Mouse (Mus musculus): ENCODE measurements at regions not wholly inside any gene's neighbourhood (a gene's known extent, or its start where the extent isn't known, plus 50 kb on each side); places are given as distances from the start of the nearest gene placed in this dataset.

- Histone ChIP-seq H3K27me3 (no peaks in the 10 kb centered on the region), H3K9me3 (no peaks in the 10 kb centered on the region), H3K4me3 (no peak overlapping the region), H3K9ac (no peak overlapping the region), H3K36me3 (no peaks in the 10 kb centered on the region), H3K4me1 (replicated peaks) (peaks cover 3% of the 10 kb centered on the region; the same call in 1 of the 2 replicates), H3K4me2 (no peak overlapping the region), H3K27ac (no peak overlapping the region)
- no peak for ATAC-seq (ENCODE audit: low FRiP score)
- 85% methylated on average over 10 of the region's 10 CpGs for whole genome bisulfite sequencing
These were observed 284.6 kb upstream of the Auts2 start for GRCm38 (mm10) chr5:132827555-132828333.

DNA sequence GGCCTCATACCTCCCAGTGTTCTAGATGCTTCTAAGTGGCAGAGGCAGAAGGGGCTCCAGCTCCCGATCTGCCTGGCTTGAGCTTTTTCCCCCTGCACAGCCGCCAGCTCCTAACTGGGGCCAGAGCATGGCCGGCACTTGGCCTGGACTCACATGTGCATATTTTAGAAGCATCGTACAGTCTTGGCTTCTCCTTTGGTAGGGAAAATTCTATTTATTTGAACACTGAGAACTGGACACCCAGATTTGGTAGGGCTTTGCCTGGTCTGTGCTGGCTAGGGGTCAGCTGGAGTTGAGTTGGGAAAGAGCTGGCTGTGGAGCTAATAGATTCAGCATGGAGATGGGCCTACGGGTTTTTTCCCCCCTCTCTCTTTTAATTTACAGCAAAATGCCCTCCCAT, 282.9 kb upstream of the Auts2 start:
- 90% methylated on average over 5 of the region's 5 CpGs for WGBS
- H3K27me3 ChIP-seq, result no peaks in the 10 kb centered on the region
- H3K36me3 ChIP-seq, result no peaks in the 10 kb centered on the region
- H3K27ac ChIP-seq, result no peak overlapping the region
- no peak overlapping the region for H3K4me3 ChIP-seq
- no peaks in the 10 kb centered on the region for H3K9me3 ChIP-seq
- H3K9ac ChIP-seq, result no peak overlapping the region
- peaks cover 3% of the 10 kb centered on the region; the same call in 1 of the 2 replicates for H3K4me1 ChIP-seq (replicated peaks)
- H3K4me2 ChIP-seq, result no peak overlapping the region
- ATAC-seq (ENCODE audit: low FRiP score), result no peak

DNA sequence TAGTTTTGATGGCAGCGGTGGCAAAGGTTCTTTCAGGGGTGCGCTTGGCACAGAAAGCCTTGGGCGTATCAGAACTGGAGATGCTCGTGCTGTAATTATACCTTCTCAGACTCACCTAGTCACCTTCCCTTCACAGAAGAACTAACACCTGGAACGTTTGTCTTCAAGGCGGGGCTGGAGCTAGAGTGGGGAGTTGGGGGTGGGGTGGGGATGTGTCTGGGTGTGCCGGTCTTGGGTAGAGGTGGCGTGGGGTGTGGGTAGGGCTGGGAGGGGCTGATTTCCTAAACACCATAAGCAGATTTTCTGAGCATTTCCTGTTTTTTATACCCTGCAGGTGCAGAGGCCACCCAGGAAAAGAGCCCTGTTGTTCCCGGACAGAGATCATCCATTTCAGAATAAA, 274.5 kb upstream of the Auts2 start:
- 91% methylated on average over 9 of the region's 9 CpGs for WGBS
- no peaks in the 10 kb centered on the region for H3K9me3 ChIP-seq
- no peak overlapping the region for H3K27ac ChIP-seq
- no peak overlapping the region for H3K9ac ChIP-seq
- no peaks in the 10 kb centered on the region for H3K4me1 ChIP-seq (replicated peaks)
- H3K36me3 ChIP-seq, result no peaks in the 10 kb centered on the region
- no peak for ATAC-seq (ENCODE audit: low FRiP score)
- H3K27me3 ChIP-seq, result no peaks in the 10 kb centered on the region
- no peak overlapping the region for H3K4me2 ChIP-seq
- H3K4me3 ChIP-seq, result no peak overlapping the region

GRCm38 (mm10) chr5:132809181-132809580, 266.0 kb upstream of the Auts2 start:
- Histone ChIP-seq H3K4me1 (replicated peaks) (no peaks in the 10 kb centered on the region), H3K4me3 (no peak overlapping the region), H3K27ac (no peak overlapping the region), H3K36me3 (no peaks in the 10 kb centered on the region), H3K4me2 (no peak overlapping the region), H3K9ac (no peak overlapping the region), H3K27me3 (no peaks in the 10 kb centered on the region), H3K9me3 (peaks cover 3% of the 10 kb centered on the region; the same call in 1 of the 2 replicates)
- ATAC-seq (ENCODE audit: low FRiP score), result no peak
- 78% methylated on average over 4 of the region's 4 CpGs for WGBS

DNA sequence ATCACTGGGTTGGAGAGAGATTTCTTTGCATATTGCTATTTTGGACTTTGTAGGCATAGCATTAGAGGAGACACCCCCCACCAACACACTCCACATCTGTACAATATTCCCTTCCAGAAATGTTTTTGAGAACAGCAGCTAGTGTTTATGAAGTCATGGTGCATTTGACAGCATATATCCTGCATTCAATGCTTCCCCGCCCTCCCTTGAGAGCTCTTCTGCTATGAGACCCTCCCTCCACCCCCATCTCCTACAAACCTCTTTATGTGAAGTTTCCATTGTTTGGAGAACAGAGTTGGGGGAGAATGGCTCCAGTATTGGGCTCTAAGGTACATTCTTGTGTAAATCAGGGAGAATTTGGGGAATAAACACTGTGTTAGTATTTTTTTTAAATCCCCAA, 252.9 kb upstream of the Auts2 start:
- no peaks in the 10 kb centered on the region for H3K9me3 ChIP-seq
- no peak overlapping the region for H3K27ac ChIP-seq
- no peaks in the 10 kb centered on the region for H3K36me3 ChIP-seq
- WGBS, result 74% methylated on average over 1 of the region's 1 CpGs
- no peak overlapping the region for H3K4me3 ChIP-seq
- no peak overlapping the region for H3K4me2 ChIP-seq
- no peak overlapping the region for H3K9ac ChIP-seq
- H3K4me1 ChIP-seq (replicated peaks), result no peaks in the 10 kb centered on the region
- ATAC-seq (ENCODE audit: low FRiP score), result no peak
- no peaks in the 10 kb centered on the region for H3K27me3 ChIP-seq

GRCm38 (mm10) chr5:132792484-132792883, 249.3 kb upstream of the Auts2 start:
- H3K27ac ChIP-seq, result no peak overlapping the region
- no peaks in the 10 kb centered on the region for H3K36me3 ChIP-seq
- no peaks in the 10 kb centered on the region for H3K27me3 ChIP-seq
- H3K4me1 ChIP-seq (replicated peaks), result no peaks in the 10 kb centered on the region
- no peak overlapping the region for H3K9ac ChIP-seq
- H3K4me2 ChIP-seq, result no peak overlapping the region
- no peak for ATAC-seq (ENCODE audit: low FRiP score)
- H3K4me3 ChIP-seq, result no peak overlapping the region
- peaks cover 4% of the 10 kb centered on the region; the same call in 1 of the 2 replicates for H3K9me3 ChIP-seq
- WGBS, result 72% methylated on average over 5 of the region's 5 CpGs

- H3K4me1 ChIP-seq (replicated peaks), result no peaks in the 10 kb centered on the region
- H3K36me3 ChIP-seq, result no peaks in the 10 kb centered on the region
- H3K4me2 ChIP-seq, result no peak overlapping the region
- H3K4me3 ChIP-seq, result no peak overlapping the region
- H3K27ac ChIP-seq, result no peak overlapping the region
- no peaks in the 10 kb centered on the region for H3K27me3 ChIP-seq
- ATAC-seq (ENCODE audit: low FRiP score), result no peak
- peaks cover 4% of the 10 kb centered on the region; the same call in 1 of the 2 replicates for H3K9me3 ChIP-seq
- 68% methylated on average over 3 of the region's 3 CpGs for WGBS
- no peak overlapping the region for H3K9ac ChIP-seq
These were observed 242.1 kb upstream of the Auts2 start for GRCm38 (mm10) chr5:132785291-132785690.

DNA sequence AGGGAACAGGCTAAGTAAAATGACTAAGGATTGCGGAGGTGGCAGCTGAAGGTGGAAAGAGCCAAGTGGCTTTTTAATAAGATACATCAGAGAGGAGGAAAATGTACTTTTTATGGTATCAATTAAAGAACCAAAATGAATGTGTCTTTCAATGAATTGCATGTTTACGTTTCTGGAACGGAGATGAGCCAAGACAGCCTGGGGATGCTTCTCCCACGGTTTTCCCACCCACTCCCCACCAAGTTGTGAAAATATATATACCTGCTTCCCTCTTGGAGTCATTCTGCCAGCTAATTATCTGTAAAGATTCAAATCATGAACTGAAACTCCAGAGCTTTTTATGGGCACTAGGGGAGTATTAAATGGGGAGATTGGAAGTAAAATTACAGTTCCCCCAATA, 241.6 kb upstream of the Auts2 start:
- no peak overlapping the region for H3K4me3 ChIP-seq
- no peaks in the 10 kb centered on the region for H3K4me1 ChIP-seq (replicated peaks)
- H3K27ac ChIP-seq, result no peak overlapping the region
- H3K9ac ChIP-seq, result no peak overlapping the region
- WGBS, result 65% methylated on average over 4 of the region's 4 CpGs
- no peaks in the 10 kb centered on the region for H3K27me3 ChIP-seq
- peaks cover 4% of the 10 kb centered on the region; the same call in 1 of the 2 replicates for H3K9me3 ChIP-seq
- no peaks in the 10 kb centered on the region for H3K36me3 ChIP-seq
- ATAC-seq (ENCODE audit: low FRiP score), result no peak
- no peak overlapping the region for H3K4me2 ChIP-seq

DNA sequence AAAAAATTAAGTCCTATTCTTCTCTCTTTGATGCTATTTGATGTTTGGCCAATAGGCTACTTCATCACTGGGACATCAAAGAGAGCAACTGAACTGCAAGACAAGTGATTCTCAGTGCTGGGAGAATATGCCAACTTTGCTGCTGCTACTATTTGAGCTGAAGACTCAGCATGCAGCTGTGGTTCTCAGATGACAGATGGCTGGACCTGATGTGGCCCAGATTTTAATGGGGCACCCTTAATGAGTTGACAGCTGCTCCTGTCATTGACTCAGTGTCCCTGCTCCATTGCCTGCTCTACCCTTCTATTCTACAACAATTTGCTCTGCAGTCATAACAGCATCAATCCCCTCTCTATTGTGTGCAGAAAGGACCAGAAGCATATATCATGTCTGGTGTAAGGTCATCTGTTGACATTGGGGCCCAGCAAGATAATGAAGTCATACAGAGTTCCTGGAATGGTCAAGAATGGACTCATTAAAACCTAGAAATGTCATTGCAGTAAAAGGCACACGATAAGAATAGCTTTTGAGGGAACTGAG, 231.1 kb upstream of the Auts2 start:
- ATAC-seq (ENCODE audit: low FRiP score), result no peak

GRCm38 (mm10) chr5:132760396-132760795, 217.3 kb upstream of the Auts2 start:
- no peak overlapping the region for H3K4me3 ChIP-seq
- no peaks in the 10 kb centered on the region for H3K36me3 ChIP-seq
- no peak overlapping the region for H3K4me2 ChIP-seq
- H3K9me3 ChIP-seq, result no peaks in the 10 kb centered on the region
- ATAC-seq (ENCODE audit: low FRiP score), result no peak
- H3K9ac ChIP-seq, result no peak overlapping the region
- H3K27ac ChIP-seq, result no peak overlapping the region
- no peaks in the 10 kb centered on the region for H3K27me3 ChIP-seq
- 72% methylated on average over 4 of the region's 4 CpGs for WGBS
- H3K4me1 ChIP-seq (replicated peaks), result no peaks in the 10 kb centered on the region

More for the DNA sequence above, 231.1 kb upstream of the Auts2 start:
- WGBS, result 62% methylated on average over 1 of the region's 1 CpGs
- Histone ChIP-seq H3K36me3 (no peaks in the 10 kb centered on the region), H3K9ac (no peak overlapping the region), H3K9me3 (no peaks in the 10 kb centered on the region), H3K27me3 (no peaks in the 10 kb centered on the region), H3K4me1 (replicated peaks) (no peaks in the 10 kb centered on the region), H3K4me3 (no peak overlapping the region), H3K4me2 (no peak overlapping the region), H3K27ac (no peak overlapping the region)

DNA sequence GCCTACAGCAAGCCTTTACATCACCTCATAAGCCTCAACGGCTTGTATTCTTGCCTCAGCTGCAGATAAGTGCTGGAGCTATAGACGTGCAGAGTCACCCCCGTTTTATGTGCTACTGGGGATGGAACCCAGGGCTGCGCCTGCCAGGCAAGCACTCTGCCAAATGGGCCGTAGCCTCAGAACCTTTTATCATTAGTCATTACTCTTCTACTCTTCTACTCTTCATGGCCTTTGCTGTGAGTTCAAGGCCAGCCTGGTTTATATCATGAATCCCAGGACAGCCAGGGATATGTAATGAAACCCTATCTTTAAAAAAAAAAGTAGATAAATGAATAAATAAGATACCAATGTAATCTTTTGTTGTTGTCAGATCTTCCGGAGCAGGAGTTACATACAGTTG, 216.6 kb upstream of the Auts2 start:
- no peak overlapping the region for H3K4me3 ChIP-seq
- WGBS, result 87% methylated on average over 6 of the region's 6 CpGs

DNA sequence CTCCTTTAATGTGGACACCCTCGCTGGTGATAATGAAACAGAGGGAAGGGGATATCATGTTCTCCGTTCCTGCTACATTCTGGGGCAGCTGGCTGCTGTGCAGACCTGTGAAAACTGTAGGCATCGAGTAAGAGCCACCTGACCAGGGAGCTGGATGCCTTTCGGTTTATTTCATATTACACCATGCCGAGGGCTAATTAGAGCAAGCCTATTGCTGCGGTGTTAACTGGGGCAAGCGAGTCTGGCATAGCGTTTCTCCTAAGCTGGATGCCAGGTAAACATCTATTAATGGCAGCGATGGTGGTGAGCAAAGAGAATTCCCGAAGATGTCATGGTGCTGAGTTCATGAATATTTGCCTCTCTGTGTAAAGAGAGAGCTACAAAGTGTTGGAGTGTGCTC, 215.8 kb upstream of the Auts2 start:
- H3K9ac ChIP-seq, result no peak overlapping the region
- no peak overlapping the region for H3K4me2 ChIP-seq
- H3K27me3 ChIP-seq, result no peaks in the 10 kb centered on the region
- H3K27ac ChIP-seq, result no peak overlapping the region
- no peaks in the 10 kb centered on the region for H3K9me3 ChIP-seq
- no peak overlapping the region for H3K4me3 ChIP-seq
- 85% methylated on average over 10 of the region's 10 CpGs for WGBS
- H3K36me3 ChIP-seq, result no peaks in the 10 kb centered on the region
- ATAC-seq (ENCODE audit: low FRiP score), result no peak
- no peaks in the 10 kb centered on the region for H3K4me1 ChIP-seq (replicated peaks)

More for the DNA sequence above, 216.6 kb upstream of the Auts2 start:
- no peak overlapping the region for H3K9ac ChIP-seq
- H3K27me3 ChIP-seq, result no peaks in the 10 kb centered on the region
- H3K4me2 ChIP-seq, result no peak overlapping the region
- no peak overlapping the region for H3K27ac ChIP-seq
- no peaks in the 10 kb centered on the region for H3K9me3 ChIP-seq
- H3K36me3 ChIP-seq, result no peaks in the 10 kb centered on the region
- H3K4me1 ChIP-seq (replicated peaks), result no peaks in the 10 kb centered on the region
- ATAC-seq (ENCODE audit: low FRiP score), result no peak

DNA sequence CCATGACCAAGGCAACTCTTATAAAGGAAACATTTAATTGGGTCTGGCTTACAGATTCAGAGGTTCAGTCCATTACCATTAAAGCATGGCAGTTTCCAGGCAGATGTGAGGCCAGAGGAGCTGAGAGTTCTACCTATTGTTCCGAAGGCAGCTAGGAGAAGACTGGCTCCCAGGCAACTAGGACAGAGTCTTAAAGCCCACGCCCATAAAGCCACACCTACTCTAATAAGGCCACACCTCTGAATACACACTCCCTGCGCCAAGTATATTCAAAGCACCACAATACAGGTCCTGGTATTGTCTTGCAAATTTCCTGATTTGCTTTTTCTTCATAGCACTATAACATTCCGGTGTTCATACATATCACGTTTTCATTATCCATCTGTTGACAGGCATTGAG, 194.8 kb upstream of the Auts2 start:
- WGBS, result 79% methylated on average over 5 of the region's 5 CpGs
- Histone ChIP-seq H3K4me3 (no peak overlapping the region), H3K4me2 (no peak overlapping the region), H3K27ac (no peak overlapping the region), H3K4me1 (replicated peaks) (no peaks in the 10 kb centered on the region), H3K36me3 (no peaks in the 10 kb centered on the region), H3K9ac (no peak overlapping the region), H3K9me3 (no peaks in the 10 kb centered on the region), H3K27me3 (no peaks in the 10 kb centered on the region)
- no peak for ATAC-seq (ENCODE audit: low FRiP score)

All from hindbrain, embryonic 13.5 days (tissue).